In genomic region chr15:27461336-27462245, GRCm38 (mm10) we compare ENCODE assay signal across 12 mouse cellular contexts. TPM values are rescaled to one million over a fixed set of nuclear protein-coding genes. Genes with fewer than 3 reads are reported as not detected.
DNase-seq lines count a peak whose midpoint lies in the region; ATAC-seq lines count a peak whose summit lies in the region.
"Had no signal": no experiment of that assay in that cellular context is flagged by ENCODE, and none has a peak within 500 bp of the region (broad histone marks: within the 10 kb centered on the region; RNA-seq: fewer than 3 reads in every experiment).

No protein-coding gene starts in this region.

- no peaks in the 10 kb centered on the region for H3K36me3 ChIP-seq in heart, embryonic 10.5 days
- no peaks in the 10 kb centered on the region for H3K36me3 ChIP-seq in midbrain, embryonic 13.5 days
- no peaks in the 10 kb centered on the region for H3K36me3 ChIP-seq in midbrain, embryonic 11.5 days (ENCODE audit: control insufficient read depth, insufficient read depth, low read length)
- H3K36me3 ChIP-seq: limb, embryonic 15.5 days; stomach, embryonic 15.5 days had no signal

- 71% methylated on average over 12 of the region's 12 CpGs for WGBS in heart, embryonic 10.5 days
- WGBS in midbrain, embryonic 13.5 days, result 35% methylated on average over 12 of the region's 12 CpGs
- 55% methylated on average over 12 of the region's 12 CpGs for WGBS in midbrain, embryonic 11.5 days

- intact Hi-C loops in left cerebral cortex, postnatal 25 days (cut with DNase I), result loop anchor here (5.0 kb wide), 1 partner anchor 99 kb away; no protein-coding TSS in a partner anchor

- no peak overlapping the region for H3K27ac ChIP-seq in heart, embryonic 10.5 days
- H3K27ac ChIP-seq in midbrain, embryonic 13.5 days, result peak overlapping the region; percentile 25
- no peak overlapping the region for H3K27ac ChIP-seq in midbrain, embryonic 11.5 days (ENCODE audit: low read depth, low read length)
- H3K27ac ChIP-seq: kidney, postnatal 0 days; limb, embryonic 15.5 days; macrophage; stomach, embryonic 15.5 days had no signal

- no peak for ATAC-seq in midbrain, embryonic 13.5 days
- ATAC-seq in midbrain, embryonic 11.5 days (ENCODE audit: low FRiP score), result no peak

- 0 out of 2 replicates have a peak, but pooled peaks cover 4% of the 10 kb centered on the region for H3K27me3 ChIP-seq in heart, embryonic 10.5 days (ENCODE audit: insufficient read depth, poor library complexity, severe bottlenecking)
- H3K27me3 ChIP-seq in midbrain, embryonic 13.5 days, result no peaks in the 10 kb centered on the region
- no peaks in the 10 kb centered on the region for H3K27me3 ChIP-seq in midbrain, embryonic 11.5 days (ENCODE audit: control insufficient read depth, insufficient read depth, low read length)
- H3K27me3 ChIP-seq: limb, embryonic 15.5 days; stomach, embryonic 15.5 days had no signal

- no peak overlapping the region for H3K4me2 ChIP-seq in midbrain, embryonic 13.5 days (replicated peaks)
- H3K4me2 ChIP-seq in midbrain, embryonic 11.5 days, result no peak overlapping the region
- H3K4me2 ChIP-seq: limb, embryonic 15.5 days; stomach, embryonic 15.5 days had no signal

- 0 out of 2 replicates have a peak, but pooled peaks cover 4% of the 10 kb centered on the region for H3K4me1 ChIP-seq in heart, embryonic 10.5 days
- H3K4me1 ChIP-seq in midbrain, embryonic 13.5 days (replicated peaks), result peaks cover 17% of the 10 kb centered on the region
- H3K4me1 ChIP-seq in midbrain, embryonic 11.5 days (ENCODE audit: control insufficient read depth, insufficient read depth, low read length), result peaks cover 4% of the 10 kb centered on the region; the same call in 1 of the 2 replicates

- DNase-seq in heart, adult 11 months, result peak; percentile 75
- DNase-seq in heart, embryonic 10.5 days (ENCODE audit: low spot score), result no peak
- no peak for DNase-seq in midbrain, embryonic 11.5 days (ENCODE audit: low spot score, missing footprints)
- peak; percentile 60 to 83 for DNase-seq in left cerebral cortex, postnatal 25 days (ENCODE audit: low spot score in 2 of 2)
- DNase-seq in right cerebral cortex, postnatal 4 days, result peak; percentile 82
- no peak for DNase-seq in thymus, postnatal 0 days (ENCODE audit: low spot score)
- DNase-seq in thymus, postnatal 25 days, result no peak

- H3K9me3 ChIP-seq in heart, embryonic 10.5 days, result no peaks in the 10 kb centered on the region
- no peaks in the 10 kb centered on the region for H3K9me3 ChIP-seq in midbrain, embryonic 13.5 days
- no peaks in the 10 kb centered on the region for H3K9me3 ChIP-seq in midbrain, embryonic 11.5 days (ENCODE audit: control insufficient read depth, low read length)
- H3K9me3 ChIP-seq: limb, embryonic 15.5 days; stomach, embryonic 15.5 days had no signal

- no peak overlapping the region for H3K9ac ChIP-seq in midbrain, embryonic 13.5 days (replicated peaks)
- H3K9ac ChIP-seq in midbrain, embryonic 11.5 days (ENCODE audit: low read length), result no peak overlapping the region
- H3K9ac ChIP-seq: limb, embryonic 15.5 days; stomach, embryonic 15.5 days had no signal

- H3K4me3 ChIP-seq in heart, embryonic 10.5 days, result no peak overlapping the region
- H3K4me3 ChIP-seq in midbrain, embryonic 13.5 days (replicated peaks), result no peak overlapping the region
- no peak overlapping the region for H3K4me3 ChIP-seq in midbrain, embryonic 11.5 days (ENCODE audit: low read depth, low read length)
- H3K4me3 ChIP-seq: limb, embryonic 15.5 days; stomach, embryonic 15.5 days had no signal

RNA-seq across cellular contexts. Expression of gene Ank, which starts 4.9 kb away (rescaled TPM):
- polyA plus RNA-seq in heart, embryonic 10.5 days (2016; fragmentation: Nextera tagmentation; extraction: Ambion mirVana), result 8.4 and 11.0 TPM in 2 replicates
- 9.9 and 11.5 TPM in 2 replicates for polyA plus RNA-seq in midbrain, embryonic 13.5 days (2015; fragmentation: Nextera tagmentation; extraction: Ambion mirVana)
- 8.2 and 8.6 TPM in 2 replicates for polyA plus RNA-seq in midbrain, embryonic 11.5 days (2014; fragmentation: Nextera tagmentation; extraction: Ambion mirVana)
- total RNA-seq in left cerebral cortex, postnatal 25 days (2021), result 100 to 1,000 TPM; 169 to 176 TPM
- 3.1 and 3.6 TPM in 2 replicates for polyA plus RNA-seq in thymus, postnatal 0 days (2015; fragmentation: Nextera tagmentation; extraction: Ambion mirVana)

Comparison
In these comparisons a context has a peak if more than half of its experiments do, and no peak if none do; other contexts are left out.
1. DNase-seq: peak in heart, adult 11 months (single experiment), left cerebral cortex, postnatal 25 days (2 of 2) and right cerebral cortex, postnatal 4 days (single experiment); none in heart, embryonic 10.5 days (single experiment), midbrain, embryonic 11.5 days (single experiment), thymus, postnatal 0 days (single experiment) and thymus, postnatal 25 days (single experiment).